Mouse (Mus musculus): ENCODE measurements around the gene Zfp217. TPM values are rescaled to one million over a fixed set of nuclear protein-coding genes. Genes with fewer than 3 reads are reported as not detected.
"Not testable (repeated sequence)": the region's sequence is repeated elsewhere in the genome, so short reads cannot be mapped to it uniquely, and the experiment has no call there.

Zfp217 gene
- polyA plus RNA-seq, 1 experiment from 2014 or later: 4.0 TPM

- H3K4me1 ChIP-seq (replicated peaks; ENCODE audit: insufficient read depth, low read length): peaks cover under 1% of the 10 kb centered on the region
- WGBS: 84% methylated on average over 7 of the region's 7 CpGs
- no peak overlapping the region for H3K27ac ChIP-seq
- H3K9me3 ChIP-seq (replicated peaks; ENCODE audit: low read length): no peaks in the 10 kb centered on the region
- no peaks in the 10 kb centered on the region for H3K36me3 ChIP-seq (ENCODE audit: insufficient read depth, low read length)
- no peak overlapping the region for H3K4me3 ChIP-seq (replicated peaks; ENCODE audit: low read depth, low read length)
- no peak for TF ChIP-seq CTCF (IDR thresholded peaks at IDR 0.05; ENCODE audit: low read depth)
- DNase-seq (ENCODE audit: low spot score) (no peak), ATAC-seq (replicated peaks; ENCODE audit: low FRiP score, low read depth) (no peak)
- no peaks in the 10 kb centered on the region for H3K27me3 ChIP-seq (ENCODE audit: insufficient read depth, low read length)
- H3K4me2 ChIP-seq (ENCODE audit: low read length): no peak overlapping the region
- no peak overlapping the region for H3K9ac ChIP-seq (ENCODE audit: low read depth, low read length)
These were observed 40.8 kb upstream of the Zfp217 start for GRCm38 (mm10) chr2:170188721-170189120.

- ATAC-seq (replicated peaks; ENCODE audit: low FRiP score, low read depth): no peak
- H3K4me3 ChIP-seq (replicated peaks; ENCODE audit: low read depth, low read length): no peak overlapping the region; the same call in 1 of the 2 replicates
- H3K9ac ChIP-seq (ENCODE audit: low read depth, low read length): peak overlapping the region; percentile 57; the same call in 1 of the 2 replicates
- H3K9me3 ChIP-seq (replicated peaks; ENCODE audit: low read length): no peaks in the 10 kb centered on the region
- no peak for TF ChIP-seq CTCF (IDR thresholded peaks at IDR 0.05; ENCODE audit: low read depth)
- DNase-seq (ENCODE audit: low spot score): no peak
- H3K27me3 ChIP-seq (ENCODE audit: insufficient read depth, low read length): no peaks in the 10 kb centered on the region
- peak overlapping the region; percentile 66 for H3K4me2 ChIP-seq (ENCODE audit: low read length)
- peak overlapping the region; percentile 65 for H3K27ac ChIP-seq
- 57% methylated on average over 4 of the region's 4 CpGs for WGBS
- no peaks in the 10 kb centered on the region for H3K36me3 ChIP-seq (ENCODE audit: insufficient read depth, low read length)
- peaks cover 3% of the 10 kb centered on the region; the same call in 1 of the 2 replicates for H3K4me1 ChIP-seq (replicated peaks; ENCODE audit: insufficient read depth, low read length)
These were observed 37.4 kb upstream of the Zfp217 start for GRCm38 (mm10) chr2:170185137-170185837.

- Histone ChIP-seq H3K27me3 (ENCODE audit: insufficient read depth, low read length) (no peaks in the 10 kb centered on the region), H3K36me3 (ENCODE audit: insufficient read depth, low read length) (no peaks in the 10 kb centered on the region), H3K9me3 (replicated peaks; ENCODE audit: low read length) (no peaks in the 10 kb centered on the region), H3K9ac (ENCODE audit: low read depth, low read length) (peak overlapping the region; percentile 57), H3K4me1 (replicated peaks; ENCODE audit: insufficient read depth, low read length) (peaks cover 3% of the 10 kb centered on the region; the same call in 1 of the 2 replicates), H3K4me2 (ENCODE audit: low read length) (peak overlapping the region; percentile 66), H3K4me3 (replicated peaks; ENCODE audit: low read depth, low read length) (peak overlapping the region; percentile 35), H3K27ac (peak overlapping the region; percentile 65)
- ATAC-seq (replicated peaks; ENCODE audit: low FRiP score, low read depth): peak; percentile 85
- peak; percentile 89 for DNase-seq (ENCODE audit: low spot score)
- WGBS: 1% methylated on average over 33 of the region's 33 CpGs
- no peak for TF ChIP-seq CTCF (IDR thresholded peaks at IDR 0.05; ENCODE audit: low read depth)
These were observed 36.5 kb upstream of the Zfp217 start for GRCm38 (mm10) chr2:170184175-170184983.

- Histone ChIP-seq H3K4me2 (ENCODE audit: low read length) (peak overlapping the region; percentile 66), H3K4me3 (replicated peaks; ENCODE audit: low read depth, low read length) (peak overlapping the region; percentile 35; the same call in 1 of the 2 replicates), H3K9me3 (replicated peaks; ENCODE audit: low read length) (no peaks in the 10 kb centered on the region), H3K27ac (peak overlapping the region; percentile 65; the same call in 1 of the 2 replicates), H3K9ac (ENCODE audit: low read depth, low read length) (no peak overlapping the region), H3K36me3 (ENCODE audit: insufficient read depth, low read length) (no peaks in the 10 kb centered on the region), H3K27me3 (ENCODE audit: insufficient read depth, low read length) (no peaks in the 10 kb centered on the region), H3K4me1 (replicated peaks; ENCODE audit: insufficient read depth, low read length) (peaks cover 3% of the 10 kb centered on the region; the same call in 1 of the 2 replicates)
- DNase-seq (ENCODE audit: low spot score): no peak
- WGBS: 46% methylated on average over 4 of the region's 4 CpGs
- no peak for ATAC-seq (replicated peaks; ENCODE audit: low FRiP score, low read depth)
- no peak for TF ChIP-seq CTCF (IDR thresholded peaks at IDR 0.05; ENCODE audit: low read depth)
These were observed 35.9 kb upstream of the Zfp217 start for GRCm38 (mm10) chr2:170183851-170184174.

GRCm38 (mm10) chr2:170181862-170182261 lies 34.0 kb upstream of the Zfp217 start:
- WGBS: 89% methylated on average over 6 of the region's 6 CpGs
- H3K9me3 ChIP-seq (replicated peaks; ENCODE audit: low read length): no peaks in the 10 kb centered on the region
- TF ChIP-seq CTCF (IDR thresholded peaks at IDR 0.05; ENCODE audit: low read depth): no peak
- H3K4me2 ChIP-seq (ENCODE audit: low read length): no peak overlapping the region
- H3K36me3 ChIP-seq (ENCODE audit: insufficient read depth, low read length): no peaks in the 10 kb centered on the region
- no peaks in the 10 kb centered on the region for H3K27me3 ChIP-seq (ENCODE audit: insufficient read depth, low read length)
- ATAC-seq (replicated peaks; ENCODE audit: low FRiP score, low read depth) (no peak), DNase-seq (ENCODE audit: low spot score) (no peak)
- no peak overlapping the region for H3K9ac ChIP-seq (ENCODE audit: low read depth, low read length)
- H3K4me3 ChIP-seq (replicated peaks; ENCODE audit: low read depth, low read length): no peak overlapping the region
- H3K4me1 ChIP-seq (replicated peaks; ENCODE audit: insufficient read depth, low read length): peaks cover 10% of the 10 kb centered on the region
- no peak overlapping the region for H3K27ac ChIP-seq

GRCm38 (mm10) chr2:170180769-170181168 lies 32.9 kb upstream of the Zfp217 start:
- ATAC-seq (replicated peaks; ENCODE audit: low FRiP score, low read depth): not testable (repeated sequence)
- WGBS: 90% methylated on average over 3 of the region's 3 CpGs

More at GRCm38 (mm10) chr2:170180769-170181168, 32.9 kb upstream of the Zfp217 start:
- not testable (repeated sequence) for H3K27ac ChIP-seq; H3K4me2 ChIP-seq (ENCODE audit: low read length); H3K36me3 ChIP-seq (ENCODE audit: insufficient read depth, low read length); H3K27me3 ChIP-seq (ENCODE audit: insufficient read depth, low read length); H3K4me3 ChIP-seq (replicated peaks; ENCODE audit: low read depth, low read length); DNase-seq (ENCODE audit: low spot score); H3K9ac ChIP-seq (ENCODE audit: low read depth, low read length); H3K9me3 ChIP-seq (replicated peaks; ENCODE audit: low read length)
- H3K4me1 ChIP-seq (replicated peaks; ENCODE audit: insufficient read depth, low read length): peaks cover 12% of the 10 kb centered on the region

All from kidney, postnatal 0 days (tissue).